Mouse (Mus musculus) bone marrow, adult 2 months (tissue): ENCODE measurements around the gene Rab6a.

Source experiments
- CTCF ChIP-seq: fragments of 200-500 bp; IDR thresholded peaks from 2 replicates; pipeline ENCODE4 v1.5.1; 2011; ENCODE audit warnings: low read length, control low read depth; ENCODE audit not compliant: control insufficient read depth, insufficient read depth
- POLR2A ChIP-seq: fragments of 200-500 bp; IDR thresholded peaks from 2 replicates; pipeline ENCODE4 v1.6.1; 2011; ENCODE audit warnings: low read depth, mild to moderate bottlenecking, control low read depth, low read length, borderline replicate concordance; ENCODE audit not compliant: control insufficient read depth

DNA sequence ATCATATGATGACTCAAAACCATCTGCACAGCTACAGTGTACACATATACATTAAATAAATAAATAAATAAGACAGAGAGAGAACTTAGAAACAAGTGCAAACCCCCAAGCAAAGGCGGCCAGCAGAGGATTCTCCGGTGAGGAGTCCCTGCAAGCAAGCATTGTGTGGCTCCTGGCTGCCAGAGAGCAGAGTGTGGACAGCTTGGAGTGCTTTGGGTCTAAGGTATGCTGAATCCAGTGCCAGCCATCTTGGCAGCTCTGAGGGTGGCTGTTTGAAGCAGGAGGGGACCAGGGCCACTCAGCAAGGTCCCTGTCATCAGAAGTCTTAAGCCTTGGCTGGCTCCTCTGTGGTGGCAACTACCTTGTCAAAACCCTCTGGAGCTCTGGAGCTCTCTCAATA, 67.7 kb downstream of the Rab6a start:
- no peak for TF ChIP-seq CTCF
- no peak for TF ChIP-seq POLR2A
